Mouse (Mus musculus): Measurements from ENCODE around the gene Chst15. TPM values are rescaled to one million over a fixed set of nuclear protein-coding genes. Genes with fewer than 3 reads are reported as not detected.

The Chst15 gene
- 6.2 and 7.2 TPM in 2 replicates for polyA plus RNA-seq (2015; fragmentation: Nextera tagmentation; extraction: Ambion mirVana)

DNA sequence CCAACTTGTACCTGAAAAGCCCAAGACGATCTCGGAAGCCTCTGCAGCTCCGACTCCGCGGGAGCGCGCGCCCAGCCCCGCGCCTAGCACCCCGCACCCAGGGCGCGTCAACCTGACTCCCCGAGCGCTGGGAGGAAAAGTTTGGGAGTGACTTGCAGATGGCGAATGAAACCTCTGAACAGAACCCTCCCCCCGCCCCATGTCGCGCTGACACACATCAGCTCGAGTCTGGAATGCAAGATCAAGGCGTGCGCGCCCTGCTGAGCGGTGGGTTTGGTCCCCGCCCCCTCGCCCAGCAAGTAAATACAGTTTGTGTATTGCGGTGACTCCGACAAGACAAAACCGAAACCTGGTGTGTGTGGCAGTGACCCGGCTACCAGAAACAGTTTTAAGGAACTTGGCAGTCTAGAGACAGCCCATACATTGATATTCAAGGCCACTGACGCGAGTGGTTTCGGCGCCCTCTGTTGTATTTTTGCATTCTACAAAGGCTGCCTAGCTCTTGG, at the start of gene Chst15:
TSS of gene Chst15 (minus strand) at position 193 of the 506 bp plus-strand sequence.
- peak within 1 kb of the TSS; percentile 68 for H3K27ac ChIP-seq (ENCODE audit: low read length)
- H3K9ac ChIP-seq (ENCODE audit: low read length): peak within 1 kb of the TSS; percentile 81
- peak within 1 kb of the TSS; percentile 76 for H3K4me3 ChIP-seq (ENCODE audit: low read length)
- peak within 1 kb of the TSS; percentile 99 for H3K4me2 ChIP-seq (ENCODE audit: low read depth, low read length)
- peak; percentile 26 for ATAC-seq (replicated peaks; ENCODE audit: extremely low read depth, insufficient read depth, low FRiP score)
- H3K4me1 ChIP-seq (ENCODE audit: control insufficient read depth, insufficient read depth, low read length): peaks cover 9% of the 10 kb centered on the region
- no peaks in the 10 kb centered on the region for H3K27me3 ChIP-seq (ENCODE audit: control insufficient read depth, insufficient read depth, low read length)
- WGBS: 1% methylated on average over 34 of the region's 34 CpGs
- H3K36me3 ChIP-seq (ENCODE audit: control insufficient read depth, insufficient read depth): no peaks in the 10 kb centered on the region
- H3K9me3 ChIP-seq (replicated peaks; ENCODE audit: control insufficient read depth, low read length): no peaks in the 10 kb centered on the region

DNA sequence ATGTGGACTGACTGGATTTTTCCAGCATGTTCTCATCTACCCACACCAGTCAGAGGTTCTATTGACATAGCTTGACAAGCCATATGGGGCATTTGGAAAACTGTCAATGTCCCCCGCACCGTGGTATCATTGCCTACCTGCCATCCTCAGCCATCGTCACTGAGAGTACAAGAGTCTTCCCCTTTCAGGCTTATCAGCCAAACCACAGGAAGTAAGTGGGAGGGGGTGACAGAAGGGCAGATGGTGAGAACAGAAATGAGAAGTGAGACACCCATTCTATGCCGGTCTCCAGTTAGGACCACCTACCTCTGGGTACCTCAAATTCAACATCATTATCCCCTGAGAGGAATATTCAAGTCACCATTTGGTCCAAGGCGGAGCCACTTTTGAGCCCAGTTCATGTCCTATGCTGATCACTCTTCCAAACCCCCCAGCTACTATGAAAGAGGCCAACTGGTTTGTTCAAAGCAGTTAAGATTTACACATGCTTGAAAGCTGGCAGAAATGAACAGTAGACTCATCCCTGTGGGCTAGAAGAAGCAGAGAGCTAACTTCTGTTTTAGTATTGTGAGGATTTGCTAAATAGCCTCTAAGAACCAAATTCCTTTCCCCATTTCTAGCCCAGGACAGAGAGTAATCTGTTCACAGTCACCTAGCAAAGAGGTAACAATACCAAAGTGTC, 48.8 kb upstream of the Chst15 start:
- peak; percentile 43; the same call in 1 of the 2 replicates for ATAC-seq (replicated peaks; ENCODE audit: extremely low read depth, insufficient read depth, low FRiP score)
- H3K27me3 ChIP-seq (ENCODE audit: control insufficient read depth, insufficient read depth, low read length): no peaks in the 10 kb centered on the region
- no peak overlapping the region for H3K9ac ChIP-seq (ENCODE audit: low read length)
- H3K4me1 ChIP-seq (ENCODE audit: control insufficient read depth, insufficient read depth, low read length): peaks cover 3% of the 10 kb centered on the region
- no peak overlapping the region for H3K4me3 ChIP-seq (ENCODE audit: low read length)
- H3K27ac ChIP-seq (ENCODE audit: low read length): no peak overlapping the region
- H3K4me2 ChIP-seq (ENCODE audit: low read depth, low read length): no peak overlapping the region
- H3K36me3 ChIP-seq (ENCODE audit: control insufficient read depth, insufficient read depth): no peaks in the 10 kb centered on the region
- 46% methylated on average over 5 of the region's 5 CpGs for WGBS
- no peaks in the 10 kb centered on the region; the same call in 1 of the 2 replicates for H3K9me3 ChIP-seq (replicated peaks; ENCODE audit: control insufficient read depth, low read length)

DNA sequence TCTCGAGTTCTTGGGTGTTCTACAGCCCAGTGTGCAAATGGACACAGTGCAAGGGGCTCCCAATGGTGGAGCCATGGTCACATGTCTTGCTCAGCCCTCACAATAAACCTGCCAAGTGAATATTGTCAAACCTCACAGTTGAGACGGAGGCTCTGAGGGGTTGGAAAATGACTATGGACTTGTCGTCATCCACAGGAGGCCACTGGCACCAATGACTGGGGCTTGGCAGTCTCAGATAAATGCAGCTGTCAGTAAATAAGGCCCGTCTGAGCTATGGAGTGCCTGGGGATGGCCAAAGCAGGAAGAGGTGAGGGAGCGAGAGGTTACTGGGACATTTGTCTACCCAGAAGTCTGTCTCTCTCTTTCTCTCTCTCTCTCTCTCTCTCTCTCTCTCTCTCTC, 48.1 kb upstream of the Chst15 start:
- Histone ChIP-seq H3K27me3 (ENCODE audit: control insufficient read depth, insufficient read depth, low read length) (no peaks in the 10 kb centered on the region), H3K27ac (ENCODE audit: low read length) (no peak overlapping the region), H3K4me2 (ENCODE audit: low read depth, low read length) (no peak overlapping the region), H3K36me3 (ENCODE audit: control insufficient read depth, insufficient read depth) (no peaks in the 10 kb centered on the region), H3K9ac (ENCODE audit: low read length) (no peak overlapping the region), H3K4me1 (ENCODE audit: control insufficient read depth, insufficient read depth, low read length) (peaks cover 3% of the 10 kb centered on the region), H3K9me3 (replicated peaks; ENCODE audit: control insufficient read depth, low read length) (no peaks in the 10 kb centered on the region; the same call in 1 of the 2 replicates), H3K4me3 (ENCODE audit: low read length) (no peak overlapping the region)
- no peak for ATAC-seq (replicated peaks; ENCODE audit: extremely low read depth, insufficient read depth, low FRiP score)
- 74% methylated on average over 5 of the region's 5 CpGs for WGBS

GRCm38 (mm10) chr7:132364506-132364905, 47.5 kb upstream of the Chst15 start:
- no peak overlapping the region for H3K4me3 ChIP-seq (ENCODE audit: low read length)
- H3K27me3 ChIP-seq (ENCODE audit: control insufficient read depth, insufficient read depth, low read length): no peaks in the 10 kb centered on the region
- WGBS: 38% methylated on average over 5 of the region's 5 CpGs
- no peaks in the 10 kb centered on the region for H3K36me3 ChIP-seq (ENCODE audit: control insufficient read depth, insufficient read depth)
- H3K9me3 ChIP-seq (replicated peaks; ENCODE audit: control insufficient read depth, low read length): no peaks in the 10 kb centered on the region; the same call in 1 of the 2 replicates
- no peak overlapping the region for H3K9ac ChIP-seq (ENCODE audit: low read length)
- H3K27ac ChIP-seq (ENCODE audit: low read length): no peak overlapping the region
- no peak; the same call in 1 of the 2 replicates for ATAC-seq (replicated peaks; ENCODE audit: extremely low read depth, insufficient read depth, low FRiP score)
- H3K4me1 ChIP-seq (ENCODE audit: control insufficient read depth, insufficient read depth, low read length): peaks cover 3% of the 10 kb centered on the region
- H3K4me2 ChIP-seq (ENCODE audit: low read depth, low read length): no peak overlapping the region

DNA sequence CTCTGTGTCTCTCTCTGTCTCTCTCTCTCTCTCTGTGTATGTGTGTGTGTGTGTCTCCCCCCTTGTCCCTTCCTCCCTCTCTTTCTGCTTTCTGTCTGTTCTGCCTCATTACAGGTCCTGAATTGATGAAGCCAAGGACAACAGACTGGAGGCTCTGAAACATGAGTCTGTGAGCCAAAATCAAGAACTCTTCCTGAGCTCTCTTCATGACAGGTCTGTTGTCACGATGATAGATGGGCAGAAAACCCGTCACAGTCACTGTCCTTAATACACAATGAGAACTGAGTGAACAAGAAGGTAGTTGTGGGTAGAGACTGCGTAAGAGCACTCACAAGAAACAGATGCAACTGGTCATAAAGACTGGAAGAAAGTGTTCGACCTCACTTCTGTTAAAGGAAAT, 43.3 kb upstream of the Chst15 start:
- Histone ChIP-seq H3K36me3 (ENCODE audit: control insufficient read depth, insufficient read depth) (no peaks in the 10 kb centered on the region), H3K9ac (ENCODE audit: low read length) (no peak overlapping the region), H3K4me1 (ENCODE audit: control insufficient read depth, insufficient read depth, low read length) (peaks cover 7% of the 10 kb centered on the region), H3K27ac (ENCODE audit: low read length) (no peak overlapping the region), H3K9me3 (replicated peaks; ENCODE audit: control insufficient read depth, low read length) (no peaks in the 10 kb centered on the region; the same call in 1 of the 2 replicates), H3K4me3 (ENCODE audit: low read length) (no peak overlapping the region), H3K4me2 (ENCODE audit: low read depth, low read length) (no peak overlapping the region), H3K27me3 (ENCODE audit: control insufficient read depth, insufficient read depth, low read length) (no peaks in the 10 kb centered on the region)
- WGBS: 75% methylated on average over 4 of the region's 4 CpGs
- ATAC-seq (replicated peaks; ENCODE audit: extremely low read depth, insufficient read depth, low FRiP score): no peak

GRCm38 (mm10) chr7:132358709-132359108, 41.7 kb upstream of the Chst15 start:
- Histone ChIP-seq H3K4me2 (ENCODE audit: low read depth, low read length) (no peak overlapping the region), H3K4me1 (ENCODE audit: control insufficient read depth, insufficient read depth, low read length) (peaks cover 7% of the 10 kb centered on the region), H3K36me3 (ENCODE audit: control insufficient read depth, insufficient read depth) (no peaks in the 10 kb centered on the region), H3K27me3 (ENCODE audit: control insufficient read depth, insufficient read depth, low read length) (no peaks in the 10 kb centered on the region), H3K9ac (ENCODE audit: low read length) (no peak overlapping the region), H3K4me3 (ENCODE audit: low read length) (no peak overlapping the region), H3K9me3 (replicated peaks; ENCODE audit: control insufficient read depth, low read length) (no peaks in the 10 kb centered on the region; the same call in 1 of the 2 replicates), H3K27ac (ENCODE audit: low read length) (peak overlapping the region; percentile 48)
- 59% methylated on average over 4 of the region's 4 CpGs for WGBS
- no peak for ATAC-seq (replicated peaks; ENCODE audit: extremely low read depth, insufficient read depth, low FRiP score)

DNA sequence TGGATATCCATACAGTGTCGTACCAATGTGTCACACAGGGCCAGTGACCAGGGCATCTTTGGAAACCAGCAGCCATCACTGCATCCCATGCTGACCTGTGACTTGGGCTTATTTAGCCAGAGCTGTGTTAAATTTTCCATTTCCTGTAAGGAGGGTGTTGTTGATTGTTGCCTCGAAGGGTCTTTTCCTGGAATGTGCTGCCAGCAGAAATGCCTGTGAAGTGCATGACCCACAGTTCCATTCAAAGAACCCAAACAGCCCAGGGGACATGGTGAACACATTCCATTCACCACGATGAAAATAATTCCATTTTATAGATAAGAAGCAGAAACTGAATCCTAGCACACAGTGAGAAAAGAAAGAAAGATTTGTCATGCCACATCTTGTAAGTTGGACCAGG, 41.2 kb upstream of the Chst15 start:
- ATAC-seq (replicated peaks; ENCODE audit: extremely low read depth, insufficient read depth, low FRiP score): no peak
- H3K4me3 ChIP-seq (ENCODE audit: low read length): no peak overlapping the region
- H3K27ac ChIP-seq (ENCODE audit: low read length): peak overlapping the region; percentile 48; the same call in 1 of the 2 replicates
- H3K9me3 ChIP-seq (replicated peaks; ENCODE audit: control insufficient read depth, low read length): no peaks in the 10 kb centered on the region; the same call in 1 of the 2 replicates
- peaks cover 7% of the 10 kb centered on the region for H3K4me1 ChIP-seq (ENCODE audit: control insufficient read depth, insufficient read depth, low read length)
- no peaks in the 10 kb centered on the region for H3K36me3 ChIP-seq (ENCODE audit: control insufficient read depth, insufficient read depth)
- H3K4me2 ChIP-seq (ENCODE audit: low read depth, low read length): no peak overlapping the region
- WGBS: 32% methylated on average over 3 of the region's 3 CpGs
- no peak overlapping the region for H3K9ac ChIP-seq (ENCODE audit: low read length)
- no peaks in the 10 kb centered on the region for H3K27me3 ChIP-seq (ENCODE audit: control insufficient read depth, insufficient read depth, low read length)

GRCm38 (mm10) chr7:132357841-132358237, 40.8 kb upstream of the Chst15 start:
- H3K9me3 ChIP-seq (replicated peaks; ENCODE audit: control insufficient read depth, low read length): no peaks in the 10 kb centered on the region; the same call in 1 of the 2 replicates
- H3K4me2 ChIP-seq (ENCODE audit: low read depth, low read length): no peak overlapping the region
- peaks cover 7% of the 10 kb centered on the region for H3K4me1 ChIP-seq (ENCODE audit: control insufficient read depth, insufficient read depth, low read length)
- no peak overlapping the region for H3K27ac ChIP-seq (ENCODE audit: low read length)
- no peaks in the 10 kb centered on the region for H3K27me3 ChIP-seq (ENCODE audit: control insufficient read depth, insufficient read depth, low read length)
- H3K4me3 ChIP-seq (ENCODE audit: low read length): no peak overlapping the region
- 79% methylated on average over 3 of the region's 3 CpGs for WGBS
- no peak for ATAC-seq (replicated peaks; ENCODE audit: extremely low read depth, insufficient read depth, low FRiP score)
- H3K36me3 ChIP-seq (ENCODE audit: control insufficient read depth, insufficient read depth): no peaks in the 10 kb centered on the region
- no peak overlapping the region for H3K9ac ChIP-seq (ENCODE audit: low read length)

Data from heart, embryonic 16.5 days (tissue).